Mouse (Mus musculus): Measurements from ENCODE around the gene Nop58. TPM values are rescaled to one million over a fixed set of nuclear protein-coding genes. Genes with fewer than 3 reads are reported as not detected.

Nop58 gene
- total RNA-seq, 4 experiments from 2014 or later: 16.4 to 25.0 (median 23.7) TPM

Other genes with a start within 250 kb of the Nop58 start
- 10 to 100 TPM; 34.5 to 48.6 (median 42.6) TPM for gene Fzd7, start 202.5 kb upstream of the Nop58 start, total RNA-seq (2022)
- 1 to 10 TPM in 2 of 4 experiments, under 1 TPM in 2; 0.56 to 1.8 (median 0.90) TPM for gene Gm973, start 168.7 kb upstream of the Nop58 start, total RNA-seq (2022)
- gene Sumo1, start 14.1 kb upstream of the Nop58 start, total RNA-seq (2022): 10 to 100 TPM; 59.4 to 67.8 (median 61.6) TPM
- 10 to 100 TPM; 50.0 to 63.1 (median 52.3) TPM for gene Bmpr2, start 78.4 kb downstream of the Nop58 start, total RNA-seq (2022)
- gene Fam117b, start 228.0 kb downstream of the Nop58 start, total RNA-seq (2022): 1 to 10 TPM; 4.1 to 5.9 (median 5.1) TPM

All from gastrocnemius, adult 8-10 months (tissue).